Mouse (Mus musculus) embryonic facial prominence, embryonic 10.5 days (tissue): ENCODE data around the gene Hs3st6. TPM values are rescaled to one million over a fixed set of nuclear protein-coding genes. Genes with fewer than 3 reads are reported as not detected.
A peak's percentile ranks its signal among the peaks of the same experiment; 100 is the strongest.

Experiments used
- DNase-seq: peaks from one replicate; pipeline ENCODE4 v3.0.0-alpha.2; 2017; ENCODE audit warnings: low spot score
- H3K27ac ChIP-seq: fragments of 300-500 bp; sonication (generic); replicated peaks from 2 replicates; pipeline ENCODE4 v1.5.1; 2016; ENCODE audit warnings: mild to moderate bottlenecking
- H3K27me3 ChIP-seq: fragments of 300-500 bp; sonication (generic); replicated peaks from 2 replicates; pipeline ENCODE4 v1.6.1; 2016; ENCODE audit warnings: low read depth, mild to moderate bottlenecking; ENCODE audit not compliant: poor library complexity, severe bottlenecking
- H3K36me3 ChIP-seq: fragments of 300-500 bp; sonication (generic); replicated peaks from 2 replicates; pipeline ENCODE4 v1.6.1; 2016; ENCODE audit warnings: mild to moderate bottlenecking, moderate library complexity
- H3K4me1 ChIP-seq: fragments of 300-500 bp; sonication (generic); 2 replicates; pipeline ENCODE4 v1.6.1; 2016
- H3K4me3 ChIP-seq: fragments of 300-500 bp; sonication (generic); 2 replicates; pipeline ENCODE4 v1.5.1; 2016; ENCODE audit warnings: mild to moderate bottlenecking, moderate library complexity
- H3K9me3 ChIP-seq: fragments of 300-500 bp; sonication (generic); 2 replicates; pipeline ENCODE4 v1.6.1; 2016; ENCODE audit warnings: mild to moderate bottlenecking
- WGBS: fragments of 180-500 bp; shearing (Covaris S2); methylation state at CpG from one replicate; pipeline ENCODE4 v1.1.7; 2016; 5-methylcytosine and 5-hydroxymethylcytosine counted together
- polyA plus RNA-seq: library from polyadenylated mRNA; unstranded; fragments of >200 nt; fragmentation: Nextera tagmentation; extraction: Ambion mirVana; gene quantifications from 2 replicates; pipeline ENCODE4 v1.2.1, GENCODE M21; 2016

Hs3st6 gene
- polyA plus RNA-seq, 1 experiment from 2014 or later = 2.3 TPM

DNA sequence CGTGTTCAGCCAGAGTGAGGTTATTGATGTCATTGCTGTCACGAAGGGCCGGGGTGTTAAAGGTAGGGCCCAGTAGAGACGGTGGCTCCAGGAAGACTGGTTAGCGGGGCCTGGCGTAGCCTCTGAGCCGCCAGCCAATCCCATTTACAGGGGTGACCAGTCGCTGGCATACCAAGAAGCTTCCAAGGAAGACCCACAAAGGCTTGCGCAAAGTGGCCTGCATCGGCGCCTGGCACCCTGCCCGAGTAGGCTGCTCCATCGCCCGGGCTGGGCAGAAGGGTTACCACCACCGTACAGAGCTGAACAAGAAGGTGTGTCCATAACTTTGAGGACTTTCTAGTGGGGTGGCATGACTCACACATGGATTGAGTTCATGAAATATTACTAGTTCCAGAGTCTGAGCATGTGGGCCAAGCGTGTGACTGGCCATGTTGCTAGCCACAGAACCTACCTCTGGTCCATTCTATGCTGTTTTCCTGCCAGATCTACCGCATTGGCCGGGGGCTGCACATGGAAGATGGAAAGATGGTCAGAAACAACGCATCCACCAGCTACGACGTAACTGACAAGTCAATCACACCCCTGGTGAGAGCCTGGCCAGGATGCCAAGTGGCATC, 19.2 kb upstream of the Hs3st6 start:
- Histone ChIP-seq H3K4me3 (no peak overlapping the region), H3K36me3 (no peaks in the 10 kb centered on the region), H3K9me3 (no peaks in the 10 kb centered on the region), H3K27me3 (peaks cover 15% of the 10 kb centered on the region; the same call in 1 of the 2 replicates), H3K27ac (no peak overlapping the region), H3K4me1 (peaks cover 23% of the 10 kb centered on the region)
- WGBS = 90% methylated on average over 21 of the region's 21 CpGs
- DNase-seq = no peak

DNA sequence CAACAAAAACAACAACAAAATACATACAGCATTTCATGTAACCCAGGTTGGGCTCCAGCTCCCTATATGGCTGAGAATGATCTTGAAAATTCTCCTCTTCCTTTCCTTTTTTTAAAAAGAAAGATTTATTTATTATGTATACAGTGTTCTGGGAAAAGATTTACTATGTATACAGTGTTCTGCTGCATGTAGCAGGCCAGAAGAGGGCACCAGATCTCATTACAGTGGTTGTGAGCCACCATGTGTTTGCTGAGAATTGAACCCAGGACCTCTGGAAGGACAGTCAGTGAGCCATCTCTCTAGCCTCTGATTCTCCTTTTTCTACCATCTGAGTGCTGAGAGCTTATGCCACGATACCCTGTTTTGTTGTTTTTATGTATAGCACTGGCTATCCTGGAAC, 18.3 kb upstream of the Hs3st6 start:
- WGBS = 83% methylated on average over 1 of the region's 1 CpGs
- no peak overlapping the region for H3K27ac ChIP-seq
- no peak for DNase-seq
- no peaks in the 10 kb centered on the region for H3K9me3 ChIP-seq
- H3K27me3 ChIP-seq = peaks cover 15% of the 10 kb centered on the region; the same call in 1 of the 2 replicates
- no peak overlapping the region for H3K4me3 ChIP-seq
- H3K36me3 ChIP-seq = no peaks in the 10 kb centered on the region
- H3K4me1 ChIP-seq = peaks cover 23% of the 10 kb centered on the region

DNA sequence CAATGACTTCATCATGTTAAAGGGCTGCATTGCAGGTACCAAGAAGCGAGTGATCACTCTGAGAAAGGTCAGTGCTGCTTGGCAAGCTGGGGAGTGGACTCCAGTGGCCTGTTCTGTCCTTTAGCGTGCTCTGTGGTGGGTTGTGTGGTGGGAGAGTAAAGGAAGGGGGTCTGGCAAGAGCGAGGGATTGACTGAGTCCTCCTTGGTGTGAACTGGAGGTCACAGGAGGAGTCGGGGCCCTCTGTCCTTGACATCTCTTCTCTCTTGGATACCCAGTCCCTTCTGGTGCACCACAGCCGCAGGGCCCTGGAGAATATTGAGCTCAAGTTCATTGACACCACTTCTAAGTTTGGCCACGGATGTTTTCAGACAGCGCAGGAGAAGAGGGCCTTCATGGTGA, 17.3 kb upstream of the Hs3st6 start:
- 87% methylated on average over 7 of the region's 7 CpGs for WGBS
- peaks cover 23% of the 10 kb centered on the region for H3K4me1 ChIP-seq
- H3K36me3 ChIP-seq = peaks cover 6% of the 10 kb centered on the region; the same call in 1 of the 2 replicates
- no peaks in the 10 kb centered on the region for H3K9me3 ChIP-seq
- H3K27ac ChIP-seq = no peak overlapping the region
- H3K27me3 ChIP-seq = peaks cover 15% of the 10 kb centered on the region; the same call in 1 of the 2 replicates
- DNase-seq = no peak
- H3K4me3 ChIP-seq = peak overlapping the region; percentile 79; the same call in 1 of the 2 replicates

DNA sequence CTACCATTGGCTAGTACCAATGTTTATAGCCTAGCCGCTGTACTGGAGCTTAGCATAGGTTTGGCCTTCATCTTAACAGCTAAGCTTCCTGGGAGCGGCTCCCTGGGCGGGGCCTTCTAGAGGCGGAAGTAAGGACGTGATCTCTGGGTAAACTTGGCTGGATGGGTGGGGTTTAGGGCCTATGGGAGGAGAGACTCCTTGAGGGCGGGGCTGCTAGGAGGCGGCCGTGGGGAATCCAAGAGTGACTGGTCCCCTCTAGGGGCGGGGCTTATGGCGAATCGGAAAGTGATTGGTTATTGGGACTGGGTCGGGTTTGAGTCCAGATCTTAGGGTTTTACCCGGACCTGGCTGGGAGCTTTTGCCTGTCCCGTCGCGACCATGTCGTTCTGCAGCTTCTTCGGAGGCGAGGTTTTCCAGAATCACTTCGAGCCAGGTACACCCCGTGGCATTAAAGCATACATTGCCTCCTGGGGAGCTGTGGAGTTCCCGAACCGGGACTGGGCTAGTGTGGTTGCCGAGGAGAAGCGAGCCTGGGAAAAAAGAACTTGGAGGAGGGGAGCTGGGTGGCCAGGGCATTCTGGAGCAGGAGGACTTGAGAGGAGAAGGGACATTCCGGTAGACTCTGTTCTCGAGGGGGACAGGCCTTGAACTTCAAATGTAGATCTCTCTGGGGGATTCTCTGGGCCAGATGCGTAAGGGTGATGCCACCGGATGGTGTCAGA, 16.3 kb upstream of the Hs3st6 start, which contains the start of gene Msrb1:
Gene Msrb1 (plus strand): TSS at position 313 of the 722 bp plus-strand sequence.
- peak; percentile 96 for DNase-seq
- 2% methylated on average over 29 of the region's 29 CpGs for WGBS
- peaks cover 23% of the 10 kb centered on the region for H3K4me1 ChIP-seq
- H3K27me3 ChIP-seq = peaks cover 15% of the 10 kb centered on the region; the same call in 1 of the 2 replicates
- no peaks in the 10 kb centered on the region for H3K9me3 ChIP-seq
- peaks cover 11% of the 10 kb centered on the region; the same call in 1 of the 2 replicates for H3K36me3 ChIP-seq
- H3K27ac ChIP-seq = peak within 1 kb of the TSS; percentile 82
- peak within 1 kb of the TSS; percentile 79 for H3K4me3 ChIP-seq

DNA sequence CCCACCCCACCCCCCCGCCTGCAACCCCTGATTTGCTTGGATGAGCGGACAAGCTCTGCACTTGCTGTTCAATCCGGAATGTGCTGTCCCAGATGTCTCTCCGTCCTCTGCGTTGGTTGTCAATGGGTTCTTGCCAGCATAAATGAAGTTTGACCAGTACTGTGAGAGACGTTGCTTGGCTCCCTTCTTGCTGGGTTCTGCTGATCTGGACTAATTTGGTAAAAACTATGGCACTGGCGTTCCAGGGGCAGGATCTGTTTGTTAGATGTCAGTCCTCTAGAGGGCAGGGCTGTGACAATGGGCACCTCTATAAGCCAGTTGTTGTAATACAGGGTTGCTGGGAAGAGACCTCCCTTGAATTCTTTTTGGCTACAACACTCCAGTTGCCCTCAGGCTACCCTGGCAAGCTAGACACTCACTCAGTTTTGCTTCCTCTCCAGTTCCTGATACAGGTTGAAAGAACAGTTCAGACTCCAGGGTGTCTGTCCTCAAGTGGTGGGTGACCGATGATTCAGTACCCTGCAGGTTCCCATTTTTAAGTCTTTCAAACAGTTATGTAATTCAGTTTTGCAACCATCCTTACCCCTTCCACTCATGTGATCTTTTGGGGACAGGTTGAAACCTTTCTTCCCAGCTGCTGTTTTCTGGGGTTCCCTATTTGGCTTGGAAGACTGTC, 15.5 kb upstream of the Hs3st6 start:
- Histone ChIP-seq H3K9me3 (no peaks in the 10 kb centered on the region), H3K36me3 (peaks cover 16% of the 10 kb centered on the region), H3K27ac (peak overlapping the region; percentile 82; the same call in 1 of the 2 replicates), H3K4me1 (peaks cover 23% of the 10 kb centered on the region), H3K27me3 (peaks cover 10% of the 10 kb centered on the region; the same call in 1 of the 2 replicates), H3K4me3 (peak overlapping the region; percentile 79)
- DNase-seq = no peak
- 24% methylated on average over 8 of the region's 8 CpGs for WGBS

DNA sequence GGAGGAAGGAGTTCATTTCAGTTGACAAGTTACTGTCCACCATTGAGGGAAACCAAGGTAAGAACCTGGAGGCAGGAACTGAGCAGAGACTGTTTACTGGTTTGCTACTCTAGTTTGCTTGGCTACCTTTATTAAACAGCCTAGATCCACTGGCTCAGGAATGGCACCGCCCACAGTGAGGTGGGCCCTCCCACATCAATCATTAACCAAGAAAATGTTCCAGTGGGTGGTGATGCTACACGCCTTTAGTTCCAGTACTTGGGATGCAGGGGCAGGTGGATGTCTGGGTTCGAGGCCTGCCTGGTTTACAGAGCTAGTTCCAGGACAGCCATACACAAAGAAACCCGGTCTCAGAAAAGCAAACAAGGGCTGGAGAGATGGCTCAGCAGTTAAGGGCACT, 14.6 kb upstream of the Hs3st6 start:
- DNase-seq = no peak
- Histone ChIP-seq H3K27me3 (peaks cover 6% of the 10 kb centered on the region; the same call in 1 of the 2 replicates), H3K9me3 (no peaks in the 10 kb centered on the region), H3K27ac (no peak overlapping the region), H3K36me3 (peaks cover 16% of the 10 kb centered on the region), H3K4me1 (peaks cover 23% of the 10 kb centered on the region), H3K4me3 (no peak overlapping the region)
- 82% methylated on average over 4 of the region's 4 CpGs for WGBS

DNA sequence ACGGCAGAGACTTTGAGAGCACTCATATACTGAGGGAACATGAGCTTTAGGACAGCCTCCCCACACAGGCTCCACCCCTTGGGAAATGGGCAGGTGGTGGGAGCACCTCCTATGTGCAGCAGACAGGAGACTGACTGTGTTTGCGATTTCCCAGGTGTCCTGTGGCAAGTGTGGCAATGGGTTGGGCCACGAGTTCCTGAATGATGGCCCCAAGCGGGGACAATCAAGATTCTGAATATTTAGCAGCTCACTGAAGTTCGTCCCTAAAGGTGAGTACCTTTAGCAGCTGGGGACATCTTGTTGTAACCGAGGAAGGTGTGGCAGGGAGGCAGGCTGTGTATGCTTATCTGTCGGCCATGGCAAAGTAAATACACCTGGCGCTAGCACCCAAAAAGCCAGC, 12.9 kb upstream of the Hs3st6 start:
- H3K27ac ChIP-seq = no peak overlapping the region
- DNase-seq = no peak
- peaks cover 16% of the 10 kb centered on the region for H3K36me3 ChIP-seq
- H3K27me3 ChIP-seq = no peaks in the 10 kb centered on the region
- H3K4me1 ChIP-seq = peaks cover 26% of the 10 kb centered on the region
- H3K9me3 ChIP-seq = no peaks in the 10 kb centered on the region
- H3K4me3 ChIP-seq = no peak overlapping the region
- 84% methylated on average over 8 of the region's 8 CpGs for WGBS

DNA sequence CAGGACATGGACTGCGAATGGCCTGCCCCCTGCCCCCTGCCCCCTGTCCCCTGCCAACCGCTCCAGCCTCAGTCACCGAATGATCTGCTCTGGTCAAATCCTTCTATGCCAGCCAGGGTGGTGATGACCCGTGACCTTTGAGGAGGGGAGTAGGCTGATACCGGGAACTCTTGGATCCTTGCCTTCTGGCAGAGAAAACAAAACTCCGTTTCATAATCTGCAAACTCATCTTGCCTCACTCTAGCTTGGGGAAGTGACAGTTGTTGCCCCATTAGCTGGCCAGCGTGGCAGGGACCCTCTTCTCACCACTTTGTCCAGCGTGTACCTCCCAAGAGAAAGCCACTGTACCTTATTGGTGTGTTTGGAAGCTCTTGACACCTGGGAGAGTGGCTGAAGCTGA, 10.5 kb upstream of the Hs3st6 start:
- H3K36me3 ChIP-seq = peaks cover 16% of the 10 kb centered on the region
- WGBS = 80% methylated on average over 8 of the region's 8 CpGs
- no peak for DNase-seq
- peaks cover 10% of the 10 kb centered on the region; the same call in 1 of the 2 replicates for H3K27me3 ChIP-seq
- H3K4me1 ChIP-seq = peaks cover 17% of the 10 kb centered on the region
- no peaks in the 10 kb centered on the region for H3K9me3 ChIP-seq
- no peak overlapping the region for H3K27ac ChIP-seq
- H3K4me3 ChIP-seq = no peak overlapping the region

DNA sequence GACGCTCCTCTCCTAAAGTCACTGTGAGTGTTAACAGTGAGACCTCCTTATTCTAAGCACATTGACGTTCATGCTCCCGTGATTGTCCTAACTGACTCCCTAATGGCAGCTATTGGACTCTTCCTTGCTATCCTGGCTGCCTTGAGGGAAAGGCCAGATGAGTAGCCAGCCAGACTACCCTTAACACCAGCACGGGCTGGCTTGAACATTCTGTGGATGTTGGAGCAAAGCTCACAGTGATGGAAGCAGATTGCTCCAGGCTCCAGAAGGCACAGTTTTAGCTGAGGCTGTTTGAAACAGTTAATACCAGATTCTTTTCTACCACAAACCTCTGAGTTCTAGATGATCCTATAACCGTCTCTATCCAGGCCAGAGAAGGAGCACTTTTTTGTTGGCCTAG, 8.9 kb upstream of the Hs3st6 start:
- H3K27me3 ChIP-seq = peaks cover 22% of the 10 kb centered on the region
- no peak for DNase-seq
- H3K36me3 ChIP-seq = peaks cover 16% of the 10 kb centered on the region
- whole genome bisulfite sequencing = 77% methylated on average over 5 of the region's 5 CpGs
- H3K27ac ChIP-seq = no peak overlapping the region
- H3K9me3 ChIP-seq = no peaks in the 10 kb centered on the region
- H3K4me1 ChIP-seq = peaks cover 13% of the 10 kb centered on the region
- no peak overlapping the region for H3K4me3 ChIP-seq

DNA sequence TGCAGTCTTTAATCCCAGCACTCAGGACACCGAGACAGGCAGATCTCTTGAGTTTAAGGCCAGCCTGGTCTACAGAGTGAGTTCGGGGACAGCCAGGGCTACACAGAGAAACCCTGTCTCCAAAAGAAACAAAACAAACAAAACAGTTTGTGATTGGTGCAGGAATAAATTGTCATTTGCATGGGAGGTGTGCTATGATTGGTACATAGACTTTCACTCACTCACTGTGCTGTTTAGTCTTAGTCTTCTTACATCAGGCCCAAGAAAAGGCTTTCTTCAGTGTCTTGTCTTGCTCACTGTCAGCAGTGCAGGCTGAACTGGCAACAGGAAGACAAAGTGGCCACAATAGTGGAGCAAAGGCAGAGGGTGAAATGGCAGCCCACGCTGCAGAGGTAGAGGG, 8.4 kb upstream of the Hs3st6 start:
- H3K4me1 ChIP-seq = peaks cover 13% of the 10 kb centered on the region
- no peaks in the 10 kb centered on the region for H3K9me3 ChIP-seq
- no peak overlapping the region for H3K4me3 ChIP-seq
- 73% methylated on average over 3 of the region's 3 CpGs for WGBS
- peaks cover 27% of the 10 kb centered on the region for H3K27me3 ChIP-seq
- no peak overlapping the region for H3K27ac ChIP-seq
- no peak for DNase-seq
- H3K36me3 ChIP-seq = peaks cover 16% of the 10 kb centered on the region

DNA sequence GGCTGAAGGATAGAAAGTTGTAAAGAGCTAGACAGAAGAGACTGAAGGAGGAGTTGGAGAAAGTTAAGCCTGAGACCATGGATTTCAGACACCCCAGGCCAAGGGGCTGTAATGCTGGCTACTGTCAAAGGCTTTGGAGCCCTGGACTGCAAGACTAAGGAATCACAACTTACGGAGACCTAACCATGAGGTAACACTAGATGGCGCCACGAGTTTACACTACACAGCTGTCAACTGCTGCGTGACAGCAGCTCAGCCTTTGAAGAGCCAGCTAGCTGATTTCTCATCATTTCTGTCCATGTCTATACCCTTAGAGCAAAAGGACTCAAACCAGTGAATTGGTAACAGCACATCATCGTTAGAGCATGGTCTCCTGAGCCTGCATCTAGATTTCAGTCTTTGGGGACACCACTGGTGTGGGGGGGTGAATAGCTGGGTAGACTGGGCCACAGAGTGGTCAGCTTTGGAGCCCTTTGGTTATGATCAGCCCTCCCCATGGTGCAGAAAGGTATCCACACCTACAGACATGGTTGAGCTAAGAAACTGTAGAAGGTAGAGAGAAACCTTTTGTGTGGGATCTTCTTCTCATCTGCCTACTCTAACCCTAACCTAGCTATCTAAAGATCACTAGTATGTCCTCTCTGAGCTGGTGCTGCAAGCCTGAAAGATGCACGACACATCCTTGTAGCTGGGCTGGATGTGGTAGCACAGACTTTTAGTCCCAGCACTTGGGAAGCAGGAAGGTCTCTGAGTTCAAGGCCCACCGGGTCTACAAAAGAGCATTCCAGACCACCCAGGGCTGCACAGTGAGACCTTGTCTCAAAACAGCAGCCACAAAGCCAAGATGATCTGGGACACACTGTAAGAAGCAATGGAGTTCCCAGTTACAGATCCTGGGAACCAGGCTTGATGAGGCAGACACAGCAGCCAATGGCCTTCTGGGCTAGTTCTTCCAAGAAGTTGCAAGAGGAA, 7.0 kb upstream of the Hs3st6 start:
- no peak overlapping the region for H3K27ac ChIP-seq
- 21% methylated on average over 7 of the region's 7 CpGs for WGBS
- H3K36me3 ChIP-seq = peaks cover 10% of the 10 kb centered on the region; the same call in 1 of the 2 replicates
- peaks cover 13% of the 10 kb centered on the region for H3K4me1 ChIP-seq
- no peak overlapping the region for H3K4me3 ChIP-seq
- DNase-seq = peak; percentile 82
- no peaks in the 10 kb centered on the region for H3K9me3 ChIP-seq
- H3K27me3 ChIP-seq = peaks cover 41% of the 10 kb centered on the region
